Mouse (Mus musculus) kidney, adult 2 months (tissue): ENCODE data around the gene Tnip3. TPM values are rescaled to one million over a fixed set of nuclear protein-coding genes. Genes with fewer than 3 reads are reported as not detected.

Experiments
- DNase-seq: peaks from one replicate; pipeline ENCODE4 v3.0.0; 2021
- H3K27ac ChIP-seq: fragments of 200-500 bp; 2 replicates; pipeline ENCODE4 v1.5.1; 2012; ENCODE audit warnings: low read depth, low read length, control low read depth, inconsistent platforms; ENCODE audit not compliant: insufficient read depth
- H3K27me3 ChIP-seq: fragments of 200-500 bp; replicated peaks from 2 replicates; pipeline ENCODE4 v1.6.1; 2012; ENCODE audit warnings: mild to moderate bottlenecking, moderate library complexity, low read length, inconsistent platforms; ENCODE audit not compliant: control insufficient read depth, insufficient read depth
- H3K36me3 ChIP-seq: fragments of 200-500 bp; 2 replicates; pipeline ENCODE4 v1.6.1; 2012; ENCODE audit warnings: mild to moderate bottlenecking, moderate library complexity, low read length, inconsistent platforms; ENCODE audit not compliant: control insufficient read depth, insufficient read depth
- H3K4me1 ChIP-seq: fragments of 200-500 bp; 2 replicates; pipeline ENCODE4 v1.6.1; 2011; ENCODE audit warnings: low read length; ENCODE audit not compliant: control insufficient read depth, insufficient read depth
- H3K4me3 ChIP-seq: fragments of 200-500 bp; 2 replicates; pipeline ENCODE4 v1.5.1; 2011; ENCODE audit warnings: mild to moderate bottlenecking, low read depth, low read length, control low read depth; ENCODE audit not compliant: insufficient read depth
- CTCF ChIP-seq: fragments of 200-500 bp; conservative IDR thresholded peaks from 2 replicates; pipeline ENCODE4 v1.5.1; 2011; ENCODE audit warnings: low read depth, mild to moderate bottlenecking, control low read depth, low read length, moderate library complexity, mixed read lengths; ENCODE audit not compliant: insufficient read depth, insufficient read length
- POLR2A ChIP-seq: fragments of 200-500 bp; IDR thresholded peaks from one replicate; pipeline ENCODE4 v1.6.1; 2011; ENCODE audit warnings: low read depth, low read length, control low read depth
- WGBS: fragments of 180-500 bp; shearing (Covaris S2); methylation state at CpG from one replicate; pipeline ENCODE4 v1.1.7; 2018; 5-methylcytosine and 5-hydroxymethylcytosine counted together
- polyA plus RNA-seq: library from polyadenylated mRNA; depleted of rRNA; stranded (reverse); fragments of >200 nt; gene quantifications from 2 replicates; pipeline ENCODE4 v1.2.3, GENCODE M21; 2012

Tnip3 gene
- polyA plus RNA-seq, 1 experiment: 0.06 TPM

- Histone ChIP-seq H3K27ac (no peak overlapping the region), H3K4me1 (no peaks in the 10 kb centered on the region), H3K27me3 (no peaks in the 10 kb centered on the region; the same call in 1 of the 2 replicates), H3K4me3 (no peak overlapping the region), H3K36me3 (no peaks in the 10 kb centered on the region)
- WGBS: 42% methylated on average over 1 of the region's 1 CpGs
- TF ChIP-seq CTCF: no peak
- no peak for TF ChIP-seq POLR2A
- no peak for DNase-seq
Observed at GRCm38 (mm10) chr6:65542913-65543312, 17.8 kb downstream of the Tnip3 start.

DNA sequence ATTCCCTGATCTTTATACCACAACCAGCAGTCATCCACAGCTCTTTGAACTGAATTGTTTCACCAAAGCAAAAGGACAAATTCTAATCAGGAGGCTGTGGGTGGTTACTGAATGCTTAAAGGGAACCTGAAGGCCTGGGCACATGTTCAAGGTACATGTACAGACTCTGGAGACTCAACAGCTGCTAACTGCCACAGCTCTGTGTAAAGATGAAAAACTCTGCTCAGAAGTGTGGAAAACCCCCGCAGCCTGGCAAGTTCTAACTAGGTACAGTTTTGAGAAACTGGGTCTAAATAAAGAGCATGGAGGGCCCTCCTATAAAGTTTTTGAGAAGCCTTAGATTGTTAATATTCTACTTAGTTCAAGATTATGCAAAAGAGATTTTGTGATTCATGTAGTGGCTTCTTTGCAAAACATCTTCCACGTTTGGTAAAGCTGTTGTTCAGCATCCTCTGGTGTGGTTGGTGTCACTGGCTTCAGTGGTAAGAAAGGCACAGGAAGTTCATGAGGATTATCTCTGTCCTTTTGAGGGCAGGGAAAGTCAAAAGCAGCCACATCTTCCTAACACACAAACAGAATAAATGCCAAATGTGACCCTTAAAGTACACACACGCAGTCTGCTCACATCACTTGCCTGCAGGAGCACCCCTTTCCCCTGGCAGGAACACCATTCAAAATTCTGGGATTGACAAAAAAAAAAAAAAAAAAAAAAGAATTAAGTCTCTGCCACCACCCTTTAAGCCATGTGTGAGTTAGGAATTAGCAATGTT lies 39.0 kb downstream of the Tnip3 start:
- Histone ChIP-seq H3K27me3 (no peaks in the 10 kb centered on the region), H3K4me3 (no peak overlapping the region), H3K27ac (no peak overlapping the region), H3K36me3 (no peaks in the 10 kb centered on the region), H3K4me1 (no peaks in the 10 kb centered on the region)
- 79% methylated on average over 3 of the region's 3 CpGs for WGBS
- DNase-seq: no peak
- TF ChIP-seq CTCF (no peak), POLR2A (no peak)

DNA sequence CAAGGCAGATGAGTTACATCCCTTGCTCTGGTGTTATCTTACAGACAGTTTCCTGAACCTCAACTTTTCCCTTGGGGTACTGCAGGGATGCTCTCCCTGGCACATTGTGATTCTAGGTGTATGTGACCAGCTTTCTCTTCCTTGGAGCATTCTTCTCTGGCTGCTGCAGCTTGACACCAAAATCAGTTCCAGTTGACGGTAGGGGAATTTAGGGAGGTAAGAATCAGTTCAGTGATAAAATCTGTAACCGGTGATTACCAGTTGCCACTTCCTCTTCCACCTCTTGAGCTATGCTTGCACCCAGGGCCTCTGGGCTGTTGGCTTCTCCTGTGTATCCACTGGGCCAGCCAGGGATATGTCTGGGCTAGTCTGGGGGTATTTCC lies 39.5 kb downstream of the Tnip3 start:
- H3K36me3 ChIP-seq: no peaks in the 10 kb centered on the region
- no peak overlapping the region for H3K4me3 ChIP-seq
- H3K27ac ChIP-seq: no peak overlapping the region
- no peaks in the 10 kb centered on the region for H3K27me3 ChIP-seq
- 34% methylated on average over 2 of the region's 2 CpGs for WGBS
- no peak for DNase-seq
- TF ChIP-seq POLR2A (no peak), CTCF (no peak)
- H3K4me1 ChIP-seq: no peaks in the 10 kb centered on the region

- Histone ChIP-seq H3K4me3 (no peak overlapping the region), H3K4me1 (no peaks in the 10 kb centered on the region), H3K27me3 (no peaks in the 10 kb centered on the region), H3K36me3 (no peaks in the 10 kb centered on the region), H3K27ac (no peak overlapping the region)
- 22% methylated on average over 8 of the region's 8 CpGs for WGBS
- peak; percentile 23; the same call in 1 of the 2 replicates for TF ChIP-seq CTCF
- no peak for TF ChIP-seq POLR2A
- peak; percentile 58 for DNase-seq
Observed at GRCm38 (mm10) chr6:65569741-65570140, 44.6 kb downstream of the Tnip3 start.

GRCm38 (mm10) chr6:65578151-65578973 lies 53.2 kb downstream of the Tnip3 start:
- 41% methylated on average over 8 of the region's 8 CpGs for WGBS
- DNase-seq: no peak
- no peak overlapping the region for H3K4me3 ChIP-seq
- no peaks in the 10 kb centered on the region for H3K27me3 ChIP-seq
- no peak overlapping the region for H3K27ac ChIP-seq
- no peaks in the 10 kb centered on the region for H3K4me1 ChIP-seq
- H3K36me3 ChIP-seq: no peaks in the 10 kb centered on the region
- TF ChIP-seq POLR2A (no peak), CTCF (no peak)

GRCm38 (mm10) chr6:65583029-65583428 lies 57.9 kb downstream of the Tnip3 start:
- TF ChIP-seq POLR2A (no peak), CTCF (no peak)
- Histone ChIP-seq H3K36me3 (no peaks in the 10 kb centered on the region), H3K4me1 (no peaks in the 10 kb centered on the region), H3K27ac (no peak overlapping the region), H3K27me3 (no peaks in the 10 kb centered on the region), H3K4me3 (no peak overlapping the region)
- WGBS: 79% methylated on average over 4 of the region's 4 CpGs
- no peak for DNase-seq

DNA sequence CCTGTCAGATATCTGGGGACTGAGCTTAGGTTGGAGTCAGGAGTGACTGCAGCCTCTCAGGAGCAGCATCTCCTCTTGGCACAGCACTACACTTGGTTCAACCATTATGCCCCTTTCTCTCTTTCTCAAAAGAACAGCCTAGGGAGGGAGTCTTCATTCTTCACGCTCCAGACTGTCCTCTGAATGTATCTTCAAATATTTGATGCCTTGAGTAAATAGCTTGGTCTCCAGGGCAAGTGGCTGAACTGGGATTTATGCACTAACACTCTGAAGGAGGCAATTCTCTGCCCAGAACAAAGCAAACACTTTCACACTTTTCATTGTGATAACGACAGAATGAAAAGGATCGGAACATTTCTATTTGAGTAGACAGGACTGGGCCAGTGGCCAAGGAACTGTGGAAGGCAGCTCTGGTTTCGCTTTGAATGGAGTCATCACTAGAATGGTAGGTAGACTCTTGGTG lies 59.8 kb downstream of the Tnip3 start:
- no peaks in the 10 kb centered on the region for H3K4me1 ChIP-seq
- DNase-seq: no peak
- H3K27me3 ChIP-seq: no peaks in the 10 kb centered on the region
- no peak overlapping the region for H3K4me3 ChIP-seq
- WGBS: 38% methylated on average over 4 of the region's 4 CpGs
- no peak for TF ChIP-seq POLR2A
- no peak for TF ChIP-seq CTCF
- no peaks in the 10 kb centered on the region for H3K36me3 ChIP-seq
- H3K27ac ChIP-seq: no peak overlapping the region
